Mouse (Mus musculus): Measurements from ENCODE around the gene Serinc3.

The Serinc3 gene

GRCm38 (mm10) chr2:163634211-163634610 is 10.7 kb downstream of the Serinc3 start:
- in situ Hi-C loops (cut with MboI; ENCODE audit: low sequenced_read_pairs) = no loop called here

GRCm38 (mm10) chr2:163631715-163632114 is 13.2 kb downstream of the Serinc3 start:
- in situ Hi-C loops (cut with MboI; ENCODE audit: low sequenced_read_pairs) = no loop called here

- in situ Hi-C loops (cut with MboI; ENCODE audit: low sequenced_read_pairs) = no loop called here
Observed at GRCm38 (mm10) chr2:163631223-163631622, 13.7 kb downstream of the Serinc3 start.

- in situ Hi-C loops (cut with MboI; ENCODE audit: low sequenced_read_pairs) = loop anchor here (10.0 kb wide), 1 partner anchor 93 kb away; no protein-coding TSS in a partner anchor
Observed at GRCm38 (mm10) chr2:163621401-163621800, 23.5 kb downstream of the Serinc3 start.

GRCm38 (mm10) chr2:163620451-163620850 is 24.5 kb downstream of the Serinc3 start:
- in situ Hi-C loops (cut with MboI; ENCODE audit: low sequenced_read_pairs) = loop anchor here (10.0 kb wide), 1 partner anchor 94 kb away; no protein-coding TSS in a partner anchor

- in situ Hi-C loops (cut with MboI; ENCODE audit: low sequenced_read_pairs) = no loop called here
Observed at GRCm38 (mm10) chr2:163617874-163618273, 27.1 kb downstream of the Serinc3 start.

GRCm38 (mm10) chr2:163617232-163617863 is 27.6 kb downstream of the Serinc3 start:
- in situ Hi-C loops (cut with MboI; ENCODE audit: low sequenced_read_pairs) = no loop called here

- in situ Hi-C loops (cut with MboI; ENCODE audit: low sequenced_read_pairs) = no loop called here
Observed at GRCm38 (mm10) chr2:163616652-163617227, 28.2 kb downstream of the Serinc3 start.

GRCm38 (mm10) chr2:163615906-163616651 is 28.9 kb downstream of the Serinc3 start:
- in situ Hi-C loops (cut with MboI; ENCODE audit: low sequenced_read_pairs) = no loop called here

- in situ Hi-C loops (cut with MboI; ENCODE audit: low sequenced_read_pairs) = no loop called here
Observed at GRCm38 (mm10) chr2:163615401-163615800, 29.5 kb downstream of the Serinc3 start.

GRCm38 (mm10) chr2:163613990-163614389 is 30.9 kb downstream of the Serinc3 start:
- in situ Hi-C loops (cut with MboI; ENCODE audit: low sequenced_read_pairs) = no loop called here

GRCm38 (mm10) chr2:163613206-163613605 is 31.7 kb downstream of the Serinc3 start:
- in situ Hi-C loops (cut with MboI; ENCODE audit: low sequenced_read_pairs) = no loop called here

- in situ Hi-C loops (cut with MboI; ENCODE audit: low sequenced_read_pairs) = no loop called here
Observed at GRCm38 (mm10) chr2:163611176-163611575, 33.8 kb downstream of the Serinc3 start.

GRCm38 (mm10) chr2:163609281-163609975 is 35.5 kb downstream of the Serinc3 start:
- in situ Hi-C loops (cut with MboI; ENCODE audit: low sequenced_read_pairs) = no loop called here

GRCm38 (mm10) chr2:163608008-163608407 is 36.9 kb downstream of the Serinc3 start:
- in situ Hi-C loops (cut with MboI; ENCODE audit: low sequenced_read_pairs) = no loop called here

GRCm38 (mm10) chr2:163606161-163606560 is 38.8 kb downstream of the Serinc3 start:
- in situ Hi-C loops (cut with MboI; ENCODE audit: low sequenced_read_pairs) = no loop called here

GRCm38 (mm10) chr2:163602101-163602971 is 42.6 kb downstream of the Serinc3 start, which contains the start of gene Ttpal:
Gene Ttpal (plus strand): TSS chr2:163602314.
- in situ Hi-C loops (cut with MboI; ENCODE audit: low sequenced_read_pairs) = no loop called here

- in situ Hi-C loops (cut with MboI; ENCODE audit: low sequenced_read_pairs) = no loop called here
Observed at GRCm38 (mm10) chr2:163601712-163602100, 43.2 kb downstream of the Serinc3 start.

- in situ Hi-C loops (cut with MboI; ENCODE audit: low sequenced_read_pairs) = no loop called here
Observed at GRCm38 (mm10) chr2:163601066-163601465, 43.9 kb downstream of the Serinc3 start.

- in situ Hi-C loops (cut with MboI; ENCODE audit: low sequenced_read_pairs) = no loop called here
Observed at GRCm38 (mm10) chr2:163599226-163599625, 45.7 kb downstream of the Serinc3 start.
